Comparison of ENCODE assay signal across 8 mouse cellular contexts in genomic region chr3:134239971-134240717, GRCm38 (mm10). TPM values are rescaled to one million over a fixed set of nuclear protein-coding genes. Genes with fewer than 3 reads are reported as not detected.
DNase-seq lines count a peak whose midpoint lies in the region; ATAC-seq lines count a peak whose summit lies in the region.

No protein-coding gene starts in this region.

- peak overlapping the region; percentile 85 for H3K9ac ChIP-seq in embryonic facial prominence, embryonic 14.5 days (ENCODE audit: low read depth, low read length)
- H3K9ac ChIP-seq in limb, embryonic 13.5 days = peak overlapping the region; percentile 84
- H3K9ac ChIP-seq in midbrain, embryonic 15.5 days = peak overlapping the region; percentile 76
- peak overlapping the region; percentile 54 for H3K9ac ChIP-seq in stomach, embryonic 15.5 days

- peak; percentile 89 for DNase-seq in embryonic facial prominence, embryonic 14.5 days (ENCODE audit: low spot score)
- DNase-seq in heart, embryonic 10.5 days (ENCODE audit: low spot score) = peak; percentile 84
- DNase-seq in kidney, adult 9 months = peak; percentile 43

- peaks cover 66% of the 10 kb centered on the region for H3K27me3 ChIP-seq in megakaryocyte, embryonic 14.5 days (replicated peaks)
- no peaks in the 10 kb centered on the region for H3K27me3 ChIP-seq in embryonic facial prominence, embryonic 14.5 days (replicated peaks; ENCODE audit: control insufficient read depth, insufficient read depth, low read length)
- no peaks in the 10 kb centered on the region for H3K27me3 ChIP-seq in heart, embryonic 10.5 days (ENCODE audit: insufficient read depth, poor library complexity, severe bottlenecking)
- no peaks in the 10 kb centered on the region for H3K27me3 ChIP-seq in limb, embryonic 13.5 days
- H3K27me3 ChIP-seq in midbrain, embryonic 15.5 days (replicated peaks) = no peaks in the 10 kb centered on the region
- no peaks in the 10 kb centered on the region for H3K27me3 ChIP-seq in stomach, embryonic 15.5 days (replicated peaks)

- no peaks in the 10 kb centered on the region for H3K9me3 ChIP-seq in megakaryocyte, embryonic 14.5 days
- no peaks in the 10 kb centered on the region for H3K9me3 ChIP-seq in embryonic facial prominence, embryonic 14.5 days (ENCODE audit: control insufficient read depth, low read length)
- no peaks in the 10 kb centered on the region for H3K9me3 ChIP-seq in heart, embryonic 10.5 days
- H3K9me3 ChIP-seq in limb, embryonic 13.5 days = no peaks in the 10 kb centered on the region
- H3K9me3 ChIP-seq in midbrain, embryonic 15.5 days = no peaks in the 10 kb centered on the region
- no peaks in the 10 kb centered on the region for H3K9me3 ChIP-seq in stomach, embryonic 15.5 days

- H3K36me3 ChIP-seq in megakaryocyte, embryonic 14.5 days (replicated peaks; ENCODE audit: low read length) = no peaks in the 10 kb centered on the region
- no peaks in the 10 kb centered on the region for H3K36me3 ChIP-seq in embryonic facial prominence, embryonic 14.5 days (ENCODE audit: control insufficient read depth, insufficient read depth, low read length)
- H3K36me3 ChIP-seq in heart, embryonic 10.5 days = no peaks in the 10 kb centered on the region
- H3K36me3 ChIP-seq in limb, embryonic 13.5 days = no peaks in the 10 kb centered on the region
- no peaks in the 10 kb centered on the region for H3K36me3 ChIP-seq in midbrain, embryonic 15.5 days (replicated peaks)
- no peaks in the 10 kb centered on the region for H3K36me3 ChIP-seq in stomach, embryonic 15.5 days

- peak overlapping the region; percentile 92 for H3K27ac ChIP-seq in embryonic facial prominence, embryonic 14.5 days (replicated peaks; ENCODE audit: low read depth, low read length)
- H3K27ac ChIP-seq in heart, embryonic 10.5 days = peak overlapping the region; percentile 94
- peak overlapping the region; percentile 91 for H3K27ac ChIP-seq in limb, embryonic 13.5 days
- H3K27ac ChIP-seq in midbrain, embryonic 15.5 days = peak overlapping the region; percentile 99
- peak overlapping the region; percentile 92 for H3K27ac ChIP-seq in stomach, embryonic 15.5 days

- under 1% methylated on average over 20 of the region's 61 CpGs for WGBS in embryonic facial prominence, embryonic 14.5 days
- under 1% methylated on average over 55 of the region's 61 CpGs for WGBS in heart, embryonic 10.5 days
- 0% methylated on average over 31 of the region's 61 CpGs for WGBS in limb, embryonic 13.5 days
- under 1% methylated on average over 40 of the region's 61 CpGs for WGBS in midbrain, embryonic 15.5 days
- 1% methylated on average over 29 of the region's 61 CpGs for WGBS in stomach, embryonic 15.5 days

- peak overlapping the region; percentile 77 for H3K4me2 ChIP-seq in embryonic facial prominence, embryonic 14.5 days (ENCODE audit: low read depth, low read length)
- peak overlapping the region; percentile 81 for H3K4me2 ChIP-seq in limb, embryonic 13.5 days (replicated peaks)
- peak overlapping the region; percentile 81 for H3K4me2 ChIP-seq in midbrain, embryonic 15.5 days
- peak overlapping the region; percentile 88 for H3K4me2 ChIP-seq in stomach, embryonic 15.5 days

- H3K4me3 ChIP-seq in megakaryocyte, embryonic 14.5 days (replicated peaks) = peak overlapping the region; percentile 91
- H3K4me3 ChIP-seq in embryonic facial prominence, embryonic 14.5 days (ENCODE audit: low read depth, low read length) = peak overlapping the region; percentile 71
- peak overlapping the region; percentile 80 for H3K4me3 ChIP-seq in heart, embryonic 10.5 days
- peak overlapping the region; percentile 72 for H3K4me3 ChIP-seq in limb, embryonic 13.5 days
- peak overlapping the region; percentile 58 for H3K4me3 ChIP-seq in midbrain, embryonic 15.5 days
- H3K4me3 ChIP-seq in stomach, embryonic 15.5 days (replicated peaks) = peak overlapping the region; percentile 68

- peaks cover 35% of the 10 kb centered on the region for H3K4me1 ChIP-seq in megakaryocyte, embryonic 14.5 days
- H3K4me1 ChIP-seq in embryonic facial prominence, embryonic 14.5 days (ENCODE audit: control insufficient read depth, insufficient read depth, low read length) = peaks cover 9% of the 10 kb centered on the region
- H3K4me1 ChIP-seq in heart, embryonic 10.5 days = peaks cover 10% of the 10 kb centered on the region; the same call in 1 of the 2 replicates
- H3K4me1 ChIP-seq in limb, embryonic 13.5 days = peaks cover 12% of the 10 kb centered on the region
- H3K4me1 ChIP-seq in midbrain, embryonic 15.5 days = peaks cover 27% of the 10 kb centered on the region
- peaks cover 6% of the 10 kb centered on the region for H3K4me1 ChIP-seq in stomach, embryonic 15.5 days

- no peak for ATAC-seq in megakaryocyte, adult 5-6 weeks (ENCODE audit: poor library complexity, severe bottlenecking)
- ATAC-seq in embryonic facial prominence, embryonic 14.5 days (ENCODE audit: low read depth) = peak; percentile 32
- peak; percentile 42 for ATAC-seq in limb, embryonic 13.5 days (ENCODE audit: low FRiP score, low read depth)
- ATAC-seq in midbrain, embryonic 15.5 days (replicated peaks) = peak; percentile 38
- ATAC-seq in stomach, embryonic 15.5 days (ENCODE audit: insufficient read depth, low FRiP score, low read depth) = no peak

RNA-seq across cellular contexts. Expression of gene Cxxc4, which starts 3.9 kb away (rescaled TPM):
- polyA plus RNA-seq in megakaryocyte, embryonic 14.5 days (2012; ENCODE audit: insufficient read depth, low replicate concordance) = 0.12 TPM in 1 of 2 replicates, not detected in the other
- total RNA-seq in megakaryocyte, adult 5-6 weeks (2015) = not detected in 2 replicates
- not detected in 2 replicates for total RNA-seq in megakaryocyte, adult 5-6 weeks (2017)
- polyA plus RNA-seq in embryonic facial prominence, embryonic 14.5 days (2014; fragmentation: Nextera tagmentation; extraction: Ambion mirVana) = 5.4 and 6.1 TPM in 2 replicates
- polyA plus RNA-seq in heart, embryonic 10.5 days (2016; fragmentation: Nextera tagmentation; extraction: Ambion mirVana) = 3.7 and 4.1 TPM in 2 replicates
- polyA plus RNA-seq in limb, embryonic 13.5 days (2015; fragmentation: Nextera tagmentation; extraction: Ambion mirVana) = 7.7 and 8.0 TPM in 2 replicates
- polyA plus RNA-seq in midbrain, embryonic 15.5 days (2015; fragmentation: Nextera tagmentation; extraction: Ambion mirVana) = 41.1 and 44.8 TPM in 2 replicates
- 5.0 and 7.3 TPM in 2 replicates for polyA plus RNA-seq in stomach, embryonic 15.5 days (2015; fragmentation: Nextera tagmentation; extraction: Ambion mirVana)

Comparison
In these comparisons a context has a peak if more than half of its experiments do, and no peak if none do; other contexts are left out.
1. ATAC-seq: peak in embryonic facial prominence, embryonic 14.5 days (single experiment), limb, embryonic 13.5 days (single experiment) and midbrain, embryonic 15.5 days (single experiment); none in megakaryocyte, adult 5-6 weeks (single experiment) and stomach, embryonic 15.5 days (single experiment).
2. Peak in every context shown above with its lines, with median percentiles within 50 percentile points of each other: H3K4me3 ChIP-seq, DNase-seq, H3K27ac ChIP-seq, H3K4me2 ChIP-seq and H3K9ac ChIP-seq.